Mouse (Mus musculus) embryonic facial prominence, embryonic 14.5 days (tissue): ENCODE results near the gene Flg. TPM values are rescaled to one million over a fixed set of nuclear protein-coding genes. Genes with fewer than 3 reads are reported as not detected.

Source experiments
- ATAC-seq: fragments of 200-750 bp; cut with Nextera tagmentation; 2 replicates; pipeline ENCODE4 v1.8.0; 2017; ENCODE audit warnings: low read depth, moderate number of reproducible peaks, moderate TSS enrichment
- DNase-seq: peaks from one replicate; pipeline ENCODE4 v3.0.0-alpha.2; 2015; ENCODE audit warnings: low spot score
- H3K27ac ChIP-seq: fragments of 300-500 bp; sonication (generic); replicated peaks from 2 replicates; pipeline ENCODE4 v1.5.1; 2014; ENCODE audit warnings: low read depth, mild to moderate bottlenecking, low read length, moderate library complexity
- H3K27me3 ChIP-seq: fragments of 300-500 bp; sonication (generic); replicated peaks from 2 replicates; pipeline ENCODE4 v1.6.1; 2014; ENCODE audit warnings: low read length; ENCODE audit not compliant: control insufficient read depth, insufficient read depth
- H3K36me3 ChIP-seq: fragments of 300-500 bp; sonication (generic); 2 replicates; pipeline ENCODE4 v1.6.1; 2014; ENCODE audit warnings: low read length, mixed read lengths; ENCODE audit not compliant: control insufficient read depth, insufficient read depth
- H3K4me1 ChIP-seq: fragments of 300-500 bp; sonication (generic); 2 replicates; pipeline ENCODE4 v1.6.1; 2014; ENCODE audit warnings: antibody characterized with exemption, low read length; ENCODE audit not compliant: control insufficient read depth, insufficient read depth
- H3K4me2 ChIP-seq: fragments of 300-500 bp; sonication (generic); 2 replicates; pipeline ENCODE4 v1.6.1; 2014; ENCODE audit warnings: low read depth, mild to moderate bottlenecking, low read length, moderate library complexity, mixed read lengths
- H3K4me3 ChIP-seq: fragments of 300-500 bp; sonication (generic); 2 replicates; pipeline ENCODE4 v1.5.1; 2014; ENCODE audit warnings: low read depth, mild to moderate bottlenecking, low read length
- H3K9ac ChIP-seq: fragments of 300-500 bp; sonication (generic); 2 replicates; pipeline ENCODE4 v1.6.1; 2014; ENCODE audit warnings: low read depth, mild to moderate bottlenecking, low read length, moderate library complexity, mixed read lengths
- H3K9me3 ChIP-seq: fragments of 300-500 bp; sonication (generic); 2 replicates; pipeline ENCODE4 v1.6.1; 2016; ENCODE audit warnings: low read length; ENCODE audit not compliant: control insufficient read depth
- WGBS: fragments of 180-500 bp; shearing (Covaris S2); extraction: QIAGEN DNeasy Blood & Tissue Kit; methylation state at CpG from one replicate; pipeline ENCODE4 v1.1.7; 2014; 5-methylcytosine and 5-hydroxymethylcytosine counted together
- polyA plus RNA-seq: library from polyadenylated mRNA; unstranded; fragments of >200 nt; fragmentation: Nextera tagmentation; extraction: Ambion mirVana; gene quantifications from 2 replicates; pipeline ENCODE4 v1.2.1, GENCODE M21; 2014

Flg gene
- 0.22 and 2.3 TPM in 2 replicates for polyA plus RNA-seq

DNA sequence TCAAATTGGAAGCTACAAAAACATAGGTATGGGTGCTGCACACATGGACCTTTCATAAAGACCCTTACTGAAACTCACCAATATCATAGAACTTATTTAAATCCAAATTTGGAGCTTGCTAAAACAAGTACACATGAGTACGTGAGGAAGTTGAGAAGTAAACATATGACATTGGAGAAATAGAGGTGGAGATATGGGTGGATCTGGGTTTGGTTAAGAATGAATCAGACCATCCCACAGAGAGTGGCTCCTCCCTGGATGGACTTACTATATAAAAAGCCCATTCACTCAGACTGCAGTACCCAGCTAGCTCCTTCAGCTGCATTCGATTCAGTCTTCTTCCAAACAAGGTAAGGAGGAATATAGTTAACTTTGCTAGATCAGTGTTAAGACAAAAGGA lies at the start of gene Flg:
TSS of gene Flg (plus strand) at position 301 of the 400 bp plus-strand sequence.
- no peak within 1 kb of the TSS for H3K4me3 ChIP-seq
- H3K4me1 ChIP-seq, result no peaks in the 10 kb centered on the region
- no peak for ATAC-seq
- H3K36me3 ChIP-seq, result no peaks in the 10 kb centered on the region
- WGBS, result 76% methylated on average over 2 of the region's 2 CpGs
- no peak within 1 kb of the TSS for H3K27ac ChIP-seq
- H3K27me3 ChIP-seq, result no peaks in the 10 kb centered on the region
- H3K9ac ChIP-seq, result no peak within 1 kb of the TSS
- H3K9me3 ChIP-seq, result no peaks in the 10 kb centered on the region
- DNase-seq, result no peak
- H3K4me2 ChIP-seq, result no peak within 1 kb of the TSS

DNA sequence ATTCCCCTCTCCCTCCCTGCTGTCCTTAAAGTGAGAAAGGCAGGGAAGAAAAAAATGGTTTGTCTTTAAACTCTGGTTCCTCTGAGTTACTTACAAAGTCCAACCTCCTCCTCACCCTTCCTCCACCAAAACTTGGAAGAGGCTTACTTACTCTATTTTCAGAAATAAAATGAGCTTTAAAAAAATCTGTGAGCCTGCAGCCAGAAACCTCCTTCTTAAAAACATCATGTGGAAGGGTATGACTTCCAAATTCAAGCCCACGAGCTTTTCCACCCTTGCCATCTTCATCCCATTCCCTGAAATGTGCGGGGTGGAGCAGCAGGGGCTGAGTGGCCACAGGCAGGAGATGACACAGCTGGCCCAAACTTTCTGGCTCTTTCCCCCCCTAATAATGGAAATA lies 24.2 kb downstream of the Flg start:
- Histone ChIP-seq H3K4me2 (no peak overlapping the region), H3K4me3 (no peak overlapping the region), H3K36me3 (no peaks in the 10 kb centered on the region), H3K9me3 (no peaks in the 10 kb centered on the region), H3K4me1 (no peaks in the 10 kb centered on the region), H3K27me3 (no peaks in the 10 kb centered on the region), H3K9ac (no peak overlapping the region), H3K27ac (no peak overlapping the region)
- WGBS, result 76% methylated on average over 2 of the region's 2 CpGs
- ATAC-seq, result no peak
- no peak for DNase-seq

DNA sequence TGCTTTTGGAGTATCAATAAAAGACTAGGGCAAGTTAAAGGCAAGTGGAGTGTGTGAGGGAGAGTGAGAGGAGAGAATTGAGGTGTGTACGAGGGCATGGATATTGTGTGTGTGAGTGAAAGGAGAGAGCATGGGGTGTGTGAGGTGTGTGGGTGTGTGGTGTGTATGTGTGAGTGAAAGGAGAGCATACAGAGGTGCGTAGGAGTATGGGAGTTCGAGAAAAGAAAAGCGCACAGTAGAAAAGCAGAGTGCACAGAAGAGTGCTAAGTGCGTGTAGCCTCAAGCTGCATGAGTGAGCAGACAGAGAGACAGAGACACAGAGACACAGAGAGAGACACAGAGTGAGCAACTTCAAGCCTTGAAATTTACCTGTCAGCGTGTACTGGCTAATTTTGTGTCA lies 26.5 kb downstream of the Flg start:
- ATAC-seq (no peak), DNase-seq (no peak)
- H3K9ac ChIP-seq, result no peak overlapping the region
- H3K4me3 ChIP-seq, result no peak overlapping the region
- no peaks in the 10 kb centered on the region for H3K36me3 ChIP-seq
- WGBS, result 86% methylated on average over 6 of the region's 6 CpGs
- H3K9me3 ChIP-seq, result peaks cover 4% of the 10 kb centered on the region; the same call in 1 of the 2 replicates
- H3K27me3 ChIP-seq, result no peaks in the 10 kb centered on the region
- H3K4me2 ChIP-seq, result no peak overlapping the region
- no peak overlapping the region for H3K27ac ChIP-seq
- H3K4me1 ChIP-seq, result no peaks in the 10 kb centered on the region

DNA sequence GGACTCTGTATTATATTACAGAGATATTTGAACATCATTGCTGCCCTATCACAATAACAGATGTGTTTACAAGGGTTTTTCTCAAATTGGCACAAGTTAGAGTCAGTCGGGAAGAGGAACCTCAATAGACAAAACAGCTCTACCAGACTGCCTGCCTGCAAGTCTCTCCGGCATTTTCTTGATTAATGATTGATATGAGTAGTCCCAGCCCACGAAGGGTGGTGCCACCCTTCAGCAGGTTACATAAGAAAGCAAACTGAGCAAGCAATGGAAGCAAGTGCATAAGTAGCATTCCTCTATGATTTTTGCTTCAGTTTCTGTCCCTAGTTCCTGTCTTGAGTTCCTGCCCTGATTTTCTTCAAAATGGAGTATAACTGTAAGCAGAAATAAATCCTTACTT lies 28.6 kb downstream of the Flg start:
- Histone ChIP-seq H3K4me3 (no peak overlapping the region), H3K4me2 (no peak overlapping the region), H3K27me3 (no peaks in the 10 kb centered on the region), H3K36me3 (no peaks in the 10 kb centered on the region), H3K9me3 (peaks cover 4% of the 10 kb centered on the region; the same call in 1 of the 2 replicates), H3K4me1 (no peaks in the 10 kb centered on the region), H3K9ac (no peak overlapping the region), H3K27ac (no peak overlapping the region)
- ATAC-seq (no peak), DNase-seq (no peak)
- 67% methylated on average over 3 of the region's 3 CpGs for WGBS

DNA sequence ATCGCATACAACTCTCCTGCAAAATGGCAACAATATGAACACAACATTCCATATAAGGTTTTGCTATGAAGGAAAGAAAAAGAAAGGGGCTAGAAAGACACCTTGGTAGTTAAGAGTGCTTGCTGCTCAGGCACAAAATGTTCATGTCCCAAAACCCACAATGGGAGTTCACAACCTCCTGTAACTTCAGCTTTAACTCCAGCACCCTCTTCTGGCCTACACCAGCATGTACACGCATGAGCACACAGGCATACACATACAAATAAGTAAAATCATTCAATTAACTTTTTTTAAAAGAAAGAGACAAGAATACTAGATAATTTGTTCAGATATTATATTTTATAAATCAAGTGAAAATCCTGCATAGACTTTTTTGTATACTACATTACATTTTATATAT lies 32.8 kb downstream of the Flg start:
- H3K27ac ChIP-seq, result no peak overlapping the region
- DNase-seq (no peak), ATAC-seq (no peak)
- no peaks in the 10 kb centered on the region for H3K4me1 ChIP-seq
- WGBS, result 84% methylated on average over 2 of the region's 2 CpGs
- H3K4me2 ChIP-seq, result no peak overlapping the region
- H3K27me3 ChIP-seq, result no peaks in the 10 kb centered on the region
- H3K4me3 ChIP-seq, result no peak overlapping the region
- no peaks in the 10 kb centered on the region for H3K36me3 ChIP-seq
- peaks cover 4% of the 10 kb centered on the region; the same call in 1 of the 2 replicates for H3K9me3 ChIP-seq
- no peak overlapping the region for H3K9ac ChIP-seq

DNA sequence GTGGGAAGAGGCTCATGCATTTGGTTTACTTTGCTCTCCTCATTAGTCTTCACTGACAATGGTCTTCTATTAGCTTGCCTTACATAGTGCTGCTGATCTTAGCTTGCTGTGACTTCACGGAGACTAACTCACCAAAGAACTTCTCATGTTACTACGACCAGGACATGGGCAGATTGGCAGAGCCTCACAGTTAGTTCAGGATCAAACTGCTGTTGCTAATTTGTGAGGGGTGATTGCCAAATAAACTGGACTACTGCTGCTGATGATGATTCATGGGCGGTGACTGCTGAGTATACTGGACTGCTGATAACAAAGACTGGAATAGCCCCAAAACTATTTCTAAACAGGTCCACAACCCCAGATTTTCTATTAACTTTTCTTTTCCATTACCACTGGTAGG lies 38.0 kb downstream of the Flg start:
- no peaks in the 10 kb centered on the region for H3K9me3 ChIP-seq
- H3K9ac ChIP-seq, result no peak overlapping the region
- no peak overlapping the region for H3K27ac ChIP-seq
- no peak overlapping the region for H3K4me2 ChIP-seq
- no peaks in the 10 kb centered on the region for H3K4me1 ChIP-seq
- no peaks in the 10 kb centered on the region for H3K36me3 ChIP-seq
- no peak overlapping the region for H3K4me3 ChIP-seq
- 53% methylated on average over 3 of the region's 3 CpGs for WGBS
- H3K27me3 ChIP-seq, result no peaks in the 10 kb centered on the region
- no peak for ATAC-seq
- no peak for DNase-seq

DNA sequence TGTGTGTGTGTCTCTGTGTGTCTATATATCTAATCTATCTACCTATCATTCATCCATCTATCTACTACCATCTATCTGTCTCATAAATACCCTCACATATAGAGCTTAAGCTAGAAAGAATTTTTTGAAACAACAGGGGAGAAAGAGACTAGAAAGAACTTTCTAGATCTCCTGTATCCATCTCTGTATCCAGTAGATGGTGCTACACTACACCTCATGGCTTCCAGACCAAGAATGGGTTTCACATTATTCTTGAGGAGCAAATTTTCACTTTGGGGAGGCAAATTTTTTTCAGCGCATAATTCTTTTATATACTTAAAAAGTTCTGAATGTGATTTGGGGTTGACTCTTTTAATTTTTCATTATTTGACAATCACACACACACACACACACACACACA lies 41.1 kb downstream of the Flg start:
- no peak for ATAC-seq
- Histone ChIP-seq H3K9ac (no peak overlapping the region), H3K4me1 (no peaks in the 10 kb centered on the region), H3K27ac (no peak overlapping the region), H3K27me3 (no peaks in the 10 kb centered on the region), H3K4me3 (no peak overlapping the region), H3K36me3 (no peaks in the 10 kb centered on the region), H3K4me2 (no peak overlapping the region), H3K9me3 (no peaks in the 10 kb centered on the region)
- 92% methylated on average over 1 of the region's 1 CpGs for WGBS
- no peak for DNase-seq

DNA sequence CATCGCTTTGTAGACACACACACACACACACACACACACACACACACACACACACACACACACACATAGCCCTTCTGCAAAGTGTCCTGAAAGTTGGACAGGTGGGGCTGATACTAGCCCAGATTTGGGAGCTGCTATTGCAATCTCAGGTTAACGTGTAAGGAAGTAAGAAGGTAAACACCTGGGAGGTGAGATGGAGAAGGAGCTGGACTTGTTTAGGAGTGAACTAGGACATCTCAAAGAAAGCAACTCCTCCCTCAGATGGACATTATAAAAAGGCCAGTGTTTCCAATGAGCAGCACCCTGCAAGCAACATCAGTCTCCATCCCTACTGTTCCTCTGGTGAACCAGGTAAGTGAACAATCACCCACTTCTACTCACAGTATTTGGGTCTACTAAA lies 46.1 kb downstream of the Flg start, which contains the start of gene Hrnr:
TSS of gene Hrnr (plus strand) at position 301 of the 400 bp plus-strand sequence.
- Histone ChIP-seq H3K27ac (no peak within 1 kb of the TSS), H3K4me2 (no peak within 1 kb of the TSS), H3K4me3 (no peak within 1 kb of the TSS), H3K27me3 (no peaks in the 10 kb centered on the region), H3K36me3 (no peaks in the 10 kb centered on the region), H3K4me1 (no peaks in the 10 kb centered on the region), H3K9me3 (no peaks in the 10 kb centered on the region), H3K9ac (no peak within 1 kb of the TSS)
- 74% methylated on average over 2 of the region's 2 CpGs for WGBS
- DNase-seq, result no peak
- no peak for ATAC-seq

DNA sequence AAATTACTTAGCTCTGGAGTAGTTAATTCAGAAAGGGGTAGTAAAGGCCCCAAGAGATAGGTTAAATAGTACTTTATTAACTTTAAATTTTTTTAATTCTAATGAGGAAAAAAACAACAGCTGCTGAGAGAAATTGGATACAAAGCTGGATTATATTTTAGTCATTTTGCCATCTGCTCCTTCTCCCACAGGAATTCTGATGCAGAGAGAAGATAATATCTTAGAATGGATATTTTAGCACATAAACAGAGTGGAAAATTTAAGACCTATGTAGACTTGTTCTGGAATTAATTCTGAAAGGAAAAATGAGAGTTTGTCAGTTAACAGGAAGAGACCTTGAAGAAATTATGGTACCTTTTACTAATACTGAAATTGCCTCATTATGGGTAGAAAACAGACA lies 64.4 kb downstream of the Flg start:
- ATAC-seq (no peak), DNase-seq (no peak)
- Histone ChIP-seq H3K4me1 (no peaks in the 10 kb centered on the region), H3K4me3 (no peak overlapping the region), H3K27ac (no peak overlapping the region), H3K36me3 (no peaks in the 10 kb centered on the region), H3K9ac (no peak overlapping the region), H3K4me2 (no peak overlapping the region), H3K27me3 (no peaks in the 10 kb centered on the region), H3K9me3 (no peaks in the 10 kb centered on the region)
